Mouse (Mus musculus): ENCODE data around the gene Loxl4. TPM values are rescaled to one million over a fixed set of nuclear protein-coding genes. Genes with fewer than 3 reads are reported as not detected.

The Loxl4 gene
- polyA plus RNA-seq (2016; fragmentation: Nextera tagmentation; extraction: Ambion mirVana): 0.43 and 0.67 TPM in 2 replicates

DNA sequence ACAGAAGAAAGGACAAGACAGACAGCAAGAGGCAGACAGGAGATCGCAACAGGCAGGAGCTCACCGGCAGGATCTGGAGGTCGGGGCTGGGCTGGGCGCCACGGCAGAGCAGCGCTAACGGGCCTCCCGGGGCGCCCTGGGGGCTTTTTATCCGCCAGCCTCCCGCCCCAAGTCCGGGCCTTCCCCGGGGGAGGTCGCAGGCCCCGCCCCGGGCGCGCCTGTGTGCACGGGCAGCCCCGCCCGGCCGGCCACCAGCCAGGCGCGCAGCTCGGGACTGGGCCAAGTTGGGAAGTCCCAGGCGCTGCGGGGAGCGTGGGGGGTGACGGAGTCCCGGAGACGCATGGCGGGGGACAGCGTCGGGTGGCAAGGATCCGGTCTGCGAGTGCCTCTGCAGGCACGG is at the start of gene Loxl4:
Gene Loxl4, minus strand, starts transcription at position 160 of the 400 bp plus-strand sequence.
- H3K27me3 ChIP-seq: peaks cover 34% of the 10 kb centered on the region
- no peaks in the 10 kb centered on the region for H3K36me3 ChIP-seq
- WGBS: 1% methylated on average over 37 of the region's 37 CpGs
- H3K4me1 ChIP-seq (replicated peaks): peaks cover 16% of the 10 kb centered on the region
- H3K27ac ChIP-seq: no peak within 1 kb of the TSS
- H3K4me2 ChIP-seq: peak within 1 kb of the TSS; percentile 78
- no peak for ATAC-seq (ENCODE audit: insufficient number of reproducible peaks, insufficient read depth, low FRiP score, low TSS enrichment, low read depth)
- peak within 1 kb of the TSS; percentile 54 for H3K9ac ChIP-seq (replicated peaks)
- H3K9me3 ChIP-seq: no peaks in the 10 kb centered on the region
- peak within 1 kb of the TSS; percentile 40 for H3K4me3 ChIP-seq (replicated peaks)

DNA sequence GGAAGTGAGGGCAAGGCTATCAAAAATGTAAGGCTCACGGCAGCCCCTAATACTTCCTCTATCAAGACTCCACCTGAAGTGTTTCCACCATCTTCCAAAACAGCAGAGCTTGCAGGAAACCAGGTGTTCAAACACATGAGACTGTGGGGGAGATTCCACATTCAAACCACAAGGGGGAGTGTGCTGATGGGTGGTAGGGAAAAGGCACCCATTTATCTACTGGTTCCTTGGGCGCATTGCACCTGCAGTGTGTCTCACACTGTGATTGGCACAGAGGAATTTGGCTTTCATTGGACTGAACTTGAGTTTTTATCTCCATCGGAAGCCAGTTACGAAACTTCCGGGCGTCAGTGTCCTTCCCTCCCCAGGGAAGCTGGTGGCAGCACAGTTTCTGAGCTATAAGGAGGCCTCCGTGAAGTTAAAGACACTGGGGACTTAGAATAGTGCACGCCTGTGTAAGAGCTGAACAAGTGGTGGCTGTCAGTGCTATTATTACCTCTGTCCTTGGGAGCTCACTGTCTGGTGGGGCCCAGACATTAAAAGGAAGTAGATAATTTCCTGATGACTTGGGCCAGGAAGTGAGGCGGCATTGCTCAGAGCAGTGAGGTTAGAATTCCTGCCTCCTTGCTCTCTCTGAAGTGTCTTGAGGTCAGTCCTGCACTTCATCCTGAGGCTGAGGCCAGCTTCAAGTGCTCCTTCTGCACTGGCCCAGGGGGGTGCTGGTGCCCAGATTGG is 49.0 kb upstream of the Loxl4 start:
- Histone ChIP-seq H3K4me3 (replicated peaks) (no peak overlapping the region), H3K9ac (replicated peaks) (no peak overlapping the region), H3K27me3 (peaks cover 4% of the 10 kb centered on the region; the same call in 1 of the 2 replicates), H3K27ac (no peak overlapping the region), H3K9me3 (no peaks in the 10 kb centered on the region), H3K4me2 (no peak overlapping the region), H3K4me1 (replicated peaks) (peaks cover 2% of the 10 kb centered on the region; the same call in 1 of the 2 replicates), H3K36me3 (no peaks in the 10 kb centered on the region)
- WGBS: 81% methylated on average over 9 of the region's 9 CpGs
- ATAC-seq (ENCODE audit: insufficient number of reproducible peaks, insufficient read depth, low FRiP score, low TSS enrichment, low read depth): no peak

DNA sequence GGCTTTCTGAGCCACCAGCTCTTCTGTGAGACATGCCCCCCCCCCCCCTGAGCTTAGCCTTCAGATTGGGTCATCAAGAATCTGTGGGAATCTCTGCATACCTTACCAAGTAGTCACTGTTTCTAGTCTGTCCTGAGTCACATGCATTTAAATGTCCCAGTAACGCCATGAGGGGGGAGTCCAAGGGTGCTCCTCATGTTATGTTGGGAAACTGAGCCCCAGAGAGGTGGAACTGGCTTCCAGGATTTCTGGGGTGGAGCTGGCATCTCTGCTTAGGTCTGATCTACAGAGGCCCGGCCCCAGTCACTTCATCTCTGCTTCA is 47.6 kb upstream of the Loxl4 start:
- H3K27ac ChIP-seq: no peak overlapping the region
- H3K4me3 ChIP-seq (replicated peaks): no peak overlapping the region
- no peaks in the 10 kb centered on the region for H3K36me3 ChIP-seq
- H3K4me2 ChIP-seq: no peak overlapping the region
- WGBS: 83% methylated on average over 2 of the region's 2 CpGs
- ATAC-seq (ENCODE audit: insufficient number of reproducible peaks, insufficient read depth, low FRiP score, low TSS enrichment, low read depth): no peak
- no peaks in the 10 kb centered on the region for H3K9me3 ChIP-seq
- no peak overlapping the region for H3K9ac ChIP-seq (replicated peaks)
- H3K27me3 ChIP-seq: peaks cover 4% of the 10 kb centered on the region; the same call in 1 of the 2 replicates
- H3K4me1 ChIP-seq (replicated peaks): peaks cover 2% of the 10 kb centered on the region; the same call in 1 of the 2 replicates

- H3K27ac ChIP-seq: no peak overlapping the region
- no peaks in the 10 kb centered on the region for H3K36me3 ChIP-seq
Observed at GRCm38 (mm10) chr19:42659354-42660243, 47.0 kb upstream of the Loxl4 start.

GRCm38 (mm10) chr19:42658435-42659135 is 46.0 kb upstream of the Loxl4 start:
- Histone ChIP-seq H3K9ac (replicated peaks) (no peak overlapping the region), H3K36me3 (no peaks in the 10 kb centered on the region), H3K9me3 (no peaks in the 10 kb centered on the region), H3K4me1 (replicated peaks) (peaks cover 2% of the 10 kb centered on the region; the same call in 1 of the 2 replicates), H3K27ac (no peak overlapping the region), H3K4me3 (replicated peaks) (no peak overlapping the region), H3K27me3 (peaks cover 15% of the 10 kb centered on the region; the same call in 1 of the 2 replicates), H3K4me2 (no peak overlapping the region)
- ATAC-seq (ENCODE audit: insufficient number of reproducible peaks, insufficient read depth, low FRiP score, low TSS enrichment, low read depth): no peak
- WGBS: 83% methylated on average over 6 of the region's 6 CpGs

More at GRCm38 (mm10) chr19:42659354-42660243, 47.0 kb upstream of the Loxl4 start:
- Histone ChIP-seq H3K4me3 (replicated peaks) (no peak overlapping the region), H3K27me3 (peaks cover 5% of the 10 kb centered on the region; the same call in 1 of the 2 replicates), H3K4me2 (no peak overlapping the region), H3K9me3 (no peaks in the 10 kb centered on the region), H3K9ac (replicated peaks) (no peak overlapping the region), H3K4me1 (replicated peaks) (peaks cover 2% of the 10 kb centered on the region; the same call in 1 of the 2 replicates)
- ATAC-seq (ENCODE audit: insufficient number of reproducible peaks, insufficient read depth, low FRiP score, low TSS enrichment, low read depth): no peak
- 64% methylated on average over 21 of the region's 21 CpGs for WGBS

- Histone ChIP-seq H3K9ac (replicated peaks) (no peak overlapping the region), H3K36me3 (no peaks in the 10 kb centered on the region), H3K4me1 (replicated peaks) (peaks cover 2% of the 10 kb centered on the region; the same call in 1 of the 2 replicates), H3K9me3 (no peaks in the 10 kb centered on the region), H3K27me3 (peaks cover 19% of the 10 kb centered on the region; the same call in 1 of the 2 replicates), H3K4me3 (replicated peaks) (no peak overlapping the region), H3K4me2 (no peak overlapping the region), H3K27ac (no peak overlapping the region)
- no peak for ATAC-seq (ENCODE audit: insufficient number of reproducible peaks, insufficient read depth, low FRiP score, low TSS enrichment, low read depth)
- WGBS: 50% methylated on average over 4 of the region's 4 CpGs
Observed at GRCm38 (mm10) chr19:42657769-42658168, 45.2 kb upstream of the Loxl4 start.

- 81% methylated on average over 2 of the region's 2 CpGs for WGBS
- Histone ChIP-seq H3K27ac (no peak overlapping the region), H3K4me1 (replicated peaks) (peaks cover 2% of the 10 kb centered on the region; the same call in 1 of the 2 replicates), H3K9me3 (no peaks in the 10 kb centered on the region), H3K4me3 (replicated peaks) (no peak overlapping the region), H3K36me3 (no peaks in the 10 kb centered on the region), H3K27me3 (peaks cover 19% of the 10 kb centered on the region; the same call in 1 of the 2 replicates), H3K4me2 (no peak overlapping the region), H3K9ac (replicated peaks) (no peak overlapping the region)
- no peak for ATAC-seq (ENCODE audit: insufficient number of reproducible peaks, insufficient read depth, low FRiP score, low TSS enrichment, low read depth)
Observed at GRCm38 (mm10) chr19:42657306-42657705, 44.7 kb upstream of the Loxl4 start.

- 0 out of 2 replicates have a peak, but pooled peaks have one; percentile 42 for ATAC-seq (ENCODE audit: insufficient number of reproducible peaks, insufficient read depth, low FRiP score, low TSS enrichment, low read depth)
Observed at GRCm38 (mm10) chr19:42655006-42655405, 42.4 kb upstream of the Loxl4 start.

DNA sequence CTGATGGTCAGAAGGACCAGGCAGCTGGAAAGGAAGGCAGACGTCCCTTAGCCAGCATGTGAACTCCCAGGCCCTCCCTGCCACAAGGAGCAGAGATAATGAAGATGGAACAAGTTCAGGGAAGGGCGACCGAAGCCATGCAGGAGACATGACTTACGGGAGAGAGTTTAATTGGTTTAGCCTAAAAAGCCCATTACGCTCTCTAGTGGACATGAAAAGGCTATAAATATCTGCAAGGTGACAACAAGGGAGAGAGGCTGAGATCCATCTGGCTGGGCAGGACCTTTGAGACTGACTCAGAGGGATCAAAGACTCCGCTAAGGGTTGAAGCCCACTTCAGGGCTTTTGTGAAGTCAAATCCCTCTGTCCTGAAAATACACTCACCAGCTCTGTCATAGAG is 40.5 kb upstream of the Loxl4 start:
- WGBS: 7% methylated on average over 6 of the region's 6 CpGs
- H3K9ac ChIP-seq (replicated peaks): no peak overlapping the region
- H3K27me3 ChIP-seq: peaks cover 19% of the 10 kb centered on the region; the same call in 1 of the 2 replicates
- H3K4me1 ChIP-seq (replicated peaks): no peaks in the 10 kb centered on the region; the same call in 1 of the 2 replicates
- ATAC-seq (ENCODE audit: insufficient number of reproducible peaks, insufficient read depth, low FRiP score, low TSS enrichment, low read depth): no peak
- H3K4me2 ChIP-seq: no peak overlapping the region
- no peaks in the 10 kb centered on the region for H3K9me3 ChIP-seq
- H3K36me3 ChIP-seq: no peaks in the 10 kb centered on the region
- no peak overlapping the region for H3K27ac ChIP-seq
- no peak overlapping the region for H3K4me3 ChIP-seq (replicated peaks)

More at GRCm38 (mm10) chr19:42655006-42655405, 42.4 kb upstream of the Loxl4 start:
- no peak overlapping the region for H3K4me3 ChIP-seq (replicated peaks)
- H3K9ac ChIP-seq (replicated peaks): no peak overlapping the region
- H3K27me3 ChIP-seq: peaks cover 19% of the 10 kb centered on the region; the same call in 1 of the 2 replicates
- H3K4me1 ChIP-seq (replicated peaks): peaks cover 2% of the 10 kb centered on the region; the same call in 1 of the 2 replicates
- H3K36me3 ChIP-seq: no peaks in the 10 kb centered on the region
- WGBS: 41% methylated on average over 1 of the region's 1 CpGs
- no peak overlapping the region for H3K27ac ChIP-seq
- H3K4me2 ChIP-seq: no peak overlapping the region
- no peaks in the 10 kb centered on the region for H3K9me3 ChIP-seq

GRCm38 (mm10) chr19:42652425-42652824 is 39.8 kb upstream of the Loxl4 start:
- H3K27ac ChIP-seq: no peak overlapping the region
- H3K27me3 ChIP-seq: peaks cover 19% of the 10 kb centered on the region; the same call in 1 of the 2 replicates
- no peak overlapping the region for H3K4me2 ChIP-seq
- no peaks in the 10 kb centered on the region for H3K36me3 ChIP-seq
- no peak overlapping the region for H3K9ac ChIP-seq (replicated peaks)
- 76% methylated on average over 7 of the region's 7 CpGs for WGBS
- H3K9me3 ChIP-seq: no peaks in the 10 kb centered on the region
- H3K4me3 ChIP-seq (replicated peaks): no peak overlapping the region
- no peak for ATAC-seq (ENCODE audit: insufficient number of reproducible peaks, insufficient read depth, low FRiP score, low TSS enrichment, low read depth)
- no peaks in the 10 kb centered on the region; the same call in 1 of the 2 replicates for H3K4me1 ChIP-seq (replicated peaks)

Data from limb, embryonic 12.5 days (tissue).